ENCODE assay signal across 8 mouse cellular contexts in the genomic region with DNA sequence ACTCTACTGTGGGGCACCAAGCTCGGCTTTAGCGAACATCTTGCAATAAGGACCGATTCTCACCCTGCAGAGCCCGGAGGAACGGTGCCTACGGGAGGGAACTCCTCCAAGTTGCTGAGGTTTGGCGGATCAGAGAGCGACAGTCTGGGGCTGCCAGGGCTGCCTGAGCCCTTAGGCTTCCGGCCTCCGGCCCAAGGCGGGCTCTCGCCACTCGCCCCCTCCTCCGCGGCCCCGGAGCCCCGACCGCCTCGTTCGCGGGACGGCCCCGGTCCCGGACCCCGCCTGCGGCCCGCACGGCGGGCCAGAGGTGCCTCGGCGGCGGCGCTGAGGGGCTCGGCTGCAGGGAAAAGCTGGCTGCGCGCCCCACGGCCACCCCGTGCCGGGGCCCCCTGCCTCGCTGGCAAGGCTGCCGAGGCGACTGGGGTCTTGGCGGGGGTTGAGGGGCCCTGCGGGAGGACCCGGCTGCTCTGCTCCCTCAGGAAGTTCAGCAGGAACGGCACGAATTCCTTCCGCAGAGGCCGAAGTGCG.
DNase-seq lines count a peak whose midpoint lies in the region; ATAC-seq lines count a peak whose summit lies in the region.

No protein-coding gene starts in this region.

- no peak for DNase-seq in cerebellum, adult 11-12 months
- DNase-seq in spleen, adult 12 weeks (ENCODE audit: low spot score) = peak; percentile 43
- no peak for DNase-seq in spleen, adult 18-20 months
- DNase-seq in urinary bladder, postnatal 36 days (ENCODE audit: low spot score in 2 of 2) = peak; percentile 6 to 23

- peak; percentile 19; the same call in 1 of the 2 replicates for ATAC-seq in cerebellum, adult (ENCODE audit: insufficient number of reproducible peaks, low FRiP score, low TSS enrichment)
- ATAC-seq in forebrain, embryonic 12.5 days (ENCODE audit: low FRiP score) = peak; percentile 52; the same call in 1 of the 2 replicates
- ATAC-seq in limb, embryonic 12.5 days (ENCODE audit: insufficient number of reproducible peaks, insufficient read depth, low FRiP score, low TSS enrichment, low read depth) = peak; percentile 38; the same call in 1 of the 2 replicates
- peak; percentile 47 for ATAC-seq in midbrain, embryonic 16.5 days

- peaks cover 32% of the 10 kb centered on the region for H3K36me3 ChIP-seq in forebrain, embryonic 12.5 days (replicated peaks)
- peaks cover 32% of the 10 kb centered on the region for H3K36me3 ChIP-seq in limb, embryonic 12.5 days
- H3K36me3 ChIP-seq in midbrain, embryonic 16.5 days (ENCODE audit: control insufficient read depth, insufficient read depth, low read length) = peaks cover 6% of the 10 kb centered on the region; the same call in 1 of the 2 replicates

- H3K27ac ChIP-seq in forebrain, embryonic 12.5 days = peak overlapping the region; percentile 95
- H3K27ac ChIP-seq in limb, embryonic 12.5 days = peak overlapping the region; percentile 92
- peak overlapping the region; percentile 86 for H3K27ac ChIP-seq in midbrain, embryonic 16.5 days (ENCODE audit: low read length)

- peak overlapping the region; percentile 96 for H3K4me3 ChIP-seq in forebrain, embryonic 12.5 days (replicated peaks)
- peak overlapping the region; percentile 98 for H3K4me3 ChIP-seq in limb, embryonic 12.5 days (replicated peaks)
- H3K4me3 ChIP-seq in midbrain, embryonic 16.5 days (ENCODE audit: low read depth, low read length) = peak overlapping the region; percentile 94

- under 1% methylated on average over 45 of the region's 50 CpGs for WGBS in forebrain, embryonic 12.5 days
- under 1% methylated on average over 50 of the region's 50 CpGs for WGBS in limb, embryonic 12.5 days
- under 1% methylated on average over 46 of the region's 50 CpGs for WGBS in midbrain, embryonic 16.5 days

- H3K4me1 ChIP-seq in forebrain, embryonic 12.5 days = peaks cover 33% of the 10 kb centered on the region
- peaks cover 22% of the 10 kb centered on the region for H3K4me1 ChIP-seq in limb, embryonic 12.5 days (replicated peaks)
- peaks cover 28% of the 10 kb centered on the region for H3K4me1 ChIP-seq in midbrain, embryonic 16.5 days (ENCODE audit: control insufficient read depth, insufficient read depth, low read length)

- no peaks in the 10 kb centered on the region for H3K27me3 ChIP-seq in forebrain, embryonic 12.5 days
- no peaks in the 10 kb centered on the region for H3K27me3 ChIP-seq in limb, embryonic 12.5 days
- H3K27me3 ChIP-seq in midbrain, embryonic 16.5 days (ENCODE audit: control insufficient read depth, insufficient read depth, low read depth, low read length) = no peaks in the 10 kb centered on the region

- H3K9ac ChIP-seq in forebrain, embryonic 12.5 days = peak overlapping the region; percentile 95
- H3K9ac ChIP-seq in limb, embryonic 12.5 days (replicated peaks) = peak overlapping the region; percentile 97
- H3K9ac ChIP-seq in midbrain, embryonic 16.5 days (ENCODE audit: low read depth, low read length) = peak overlapping the region; percentile 97

- no peaks in the 10 kb centered on the region for H3K9me3 ChIP-seq in forebrain, embryonic 12.5 days
- no peaks in the 10 kb centered on the region for H3K9me3 ChIP-seq in limb, embryonic 12.5 days
- no peaks in the 10 kb centered on the region for H3K9me3 ChIP-seq in midbrain, embryonic 16.5 days (replicated peaks; ENCODE audit: control insufficient read depth, low read length, poor library complexity, severe bottlenecking)

- peak overlapping the region; percentile 93 for H3K4me2 ChIP-seq in forebrain, embryonic 12.5 days
- peak overlapping the region; percentile 95 for H3K4me2 ChIP-seq in limb, embryonic 12.5 days
- H3K4me2 ChIP-seq in midbrain, embryonic 16.5 days (ENCODE audit: low read length) = peak overlapping the region; percentile 99

Comparison
In these comparisons a context has a peak if more than half of its experiments do, and no peak if none do; other contexts are left out.
1. DNase-seq: peak in spleen, adult 12 weeks (single experiment) and urinary bladder, postnatal 36 days (2 of 2); none in cerebellum, adult 11-12 months (single experiment) and spleen, adult 18-20 months (0 of 2).
2. Peak in every context shown above with its lines, with median percentiles within 50 percentile points of each other: ATAC-seq, H3K27ac ChIP-seq, H3K4me2 ChIP-seq, H3K4me3 ChIP-seq and H3K9ac ChIP-seq.